Mouse (Mus musculus): ENCODE data around the gene Btla. TPM values are rescaled to one million over a fixed set of nuclear protein-coding genes. Genes with fewer than 3 reads are reported as not detected.

The Btla gene
- polyA plus RNA-seq, 1 experiment from 2014 or later, result 0.48 TPM

GRCm38 (mm10) chr16:45262051-45262450 is 37.9 kb downstream of the Btla start:
- no peak overlapping the region for H3K9ac ChIP-seq
- H3K36me3 ChIP-seq (ENCODE audit: poor library complexity, severe bottlenecking), result no peaks in the 10 kb centered on the region
- H3K27me3 ChIP-seq, result no peaks in the 10 kb centered on the region
- H3K27ac ChIP-seq, result no peak overlapping the region
- H3K4me1 ChIP-seq, result no peaks in the 10 kb centered on the region
- H3K9me3 ChIP-seq (replicated peaks), result no peaks in the 10 kb centered on the region
- H3K4me3 ChIP-seq, result no peak overlapping the region
- H3K4me2 ChIP-seq, result no peak overlapping the region
- no peak for ATAC-seq

GRCm38 (mm10) chr16:45269886-45270285 is 45.8 kb downstream of the Btla start:
- no peaks in the 10 kb centered on the region for H3K9me3 ChIP-seq (replicated peaks)
- no peak overlapping the region for H3K4me2 ChIP-seq
- H3K27ac ChIP-seq, result no peak overlapping the region
- no peaks in the 10 kb centered on the region for H3K4me1 ChIP-seq
- no peaks in the 10 kb centered on the region for H3K27me3 ChIP-seq
- H3K9ac ChIP-seq, result no peak overlapping the region
- no peak for ATAC-seq
- WGBS, result 80% methylated on average over 2 of the region's 2 CpGs
- no peaks in the 10 kb centered on the region for H3K36me3 ChIP-seq (ENCODE audit: poor library complexity, severe bottlenecking)
- no peak overlapping the region for H3K4me3 ChIP-seq

DNA sequence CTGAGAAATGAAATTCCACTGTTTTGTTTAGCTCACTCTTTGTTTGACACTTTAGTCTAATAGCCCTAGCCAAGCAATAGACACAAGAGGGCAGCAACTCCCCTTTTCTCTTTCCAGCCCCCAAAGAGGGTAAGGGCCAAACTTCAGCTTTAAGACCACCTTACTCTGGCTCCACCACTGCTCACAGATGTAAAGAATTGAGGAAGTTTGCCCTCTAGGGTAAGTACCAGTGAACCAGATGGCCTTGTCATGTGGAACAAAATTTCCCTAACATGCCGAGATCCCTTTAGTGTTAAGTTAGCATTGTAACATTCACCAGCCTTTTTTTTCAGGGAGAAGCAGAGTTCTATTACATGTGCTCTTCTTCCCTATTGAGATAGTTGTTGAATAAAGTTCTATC is 59.0 kb downstream of the Btla start:
- no peaks in the 10 kb centered on the region for H3K4me1 ChIP-seq
- no peaks in the 10 kb centered on the region for H3K27me3 ChIP-seq
- H3K27ac ChIP-seq, result no peak overlapping the region
- no peak for ATAC-seq
- H3K4me3 ChIP-seq, result no peak overlapping the region
- H3K9ac ChIP-seq, result no peak overlapping the region
- no peaks in the 10 kb centered on the region for H3K9me3 ChIP-seq (replicated peaks)
- no peak overlapping the region for H3K4me2 ChIP-seq
- no peaks in the 10 kb centered on the region for H3K36me3 ChIP-seq (ENCODE audit: poor library complexity, severe bottlenecking)
- 79% methylated on average over 1 of the region's 1 CpGs for WGBS

- no peak for ATAC-seq
- H3K9me3 ChIP-seq (replicated peaks), result no peaks in the 10 kb centered on the region
- no peaks in the 10 kb centered on the region for H3K4me1 ChIP-seq
- H3K36me3 ChIP-seq (ENCODE audit: poor library complexity, severe bottlenecking), result no peaks in the 10 kb centered on the region
- no peak overlapping the region for H3K9ac ChIP-seq
- no peaks in the 10 kb centered on the region for H3K27me3 ChIP-seq
- no peak overlapping the region for H3K4me3 ChIP-seq
- WGBS, result 76% methylated on average over 3 of the region's 3 CpGs
- no peak overlapping the region for H3K4me2 ChIP-seq
- no peak overlapping the region for H3K27ac ChIP-seq
Measured at GRCm38 (mm10) chr16:45297806-45298205, 73.7 kb downstream of the Btla start.

Other genes with a start within 250 kb of the Btla start
- gene Ccdc80, start 130.9 kb upstream of the Btla start, polyA plus RNA-seq (2015; fragmentation: Nextera tagmentation; extraction: Ambion mirVana), result 6.6 and 7.3 TPM in 2 replicates
- gene Slc35a5, start 65.6 kb upstream of the Btla start, polyA plus RNA-seq (2015; fragmentation: Nextera tagmentation; extraction: Ambion mirVana), result 23.6 and 25.3 TPM in 2 replicates
- 42.9 and 43.2 TPM in 2 replicates for gene Atg3, start 65.5 kb upstream of the Btla start, polyA plus RNA-seq (2015; fragmentation: Nextera tagmentation; extraction: Ambion mirVana)
- 102 and 126 TPM in 2 replicates for gene Cd200, start 184.7 kb downstream of the Btla start, polyA plus RNA-seq (2015; fragmentation: Nextera tagmentation; extraction: Ambion mirVana)